Comparison of ENCODE assay signal across 24 mouse cellular contexts in genomic region chr5:142308511-142308910, GRCm38 (mm10).
"Had no signal": no experiment of that assay in that cellular context is flagged by ENCODE, and none has a peak within 500 bp of the region (broad histone marks: within the 10 kb centered on the region; RNA-seq: fewer than 3 reads in every experiment).

No protein-coding gene starts in this region.

- ATAC-seq: hindbrain, postnatal 0 days; intestine, embryonic 16.5 days; liver, embryonic 12.5 days had no signal

- H3K27ac ChIP-seq: gastrocnemius, adult 2 months; heart, embryonic 10.5 days; hindbrain, embryonic 10.5 days; hindbrain, embryonic 12.5 days; hindbrain, embryonic 14.5 days; hindbrain, postnatal 0 days; layer of hippocampus, adult 2 months; limb, embryonic 13.5 days; limb, embryonic 15.5 days; liver, embryonic 12.5 days; liver, embryonic 14.5 days had no signal

- H3K4me1 ChIP-seq: heart, embryonic 10.5 days; heart, embryonic 12.5 days; hindbrain, embryonic 10.5 days; hindbrain, embryonic 12.5 days; limb, embryonic 13.5 days; limb, embryonic 15.5 days; liver, embryonic 12.5 days had no signal

- H3K36me3 ChIP-seq: heart, embryonic 10.5 days; heart, embryonic 12.5 days; hindbrain, embryonic 10.5 days; hindbrain, embryonic 12.5 days; limb, embryonic 13.5 days; limb, embryonic 15.5 days; liver, embryonic 12.5 days had no signal

- H3K4me2 ChIP-seq: heart, embryonic 12.5 days; hindbrain, embryonic 12.5 days; hindbrain, embryonic 14.5 days; limb, embryonic 13.5 days; limb, embryonic 15.5 days; liver, embryonic 12.5 days had no signal

- H3K9ac ChIP-seq: heart, embryonic 12.5 days; hindbrain, embryonic 12.5 days; hindbrain, embryonic 14.5 days; limb, embryonic 13.5 days; limb, embryonic 15.5 days; liver, embryonic 12.5 days; liver, embryonic 14.5 days had no signal

- H3K9me3 ChIP-seq: heart, embryonic 10.5 days; hindbrain, embryonic 12.5 days; limb, embryonic 15.5 days had no signal

- H3K4me3 ChIP-seq: gastrocnemius, adult 2 months; heart, embryonic 10.5 days; heart, embryonic 12.5 days; hindbrain, embryonic 10.5 days; hindbrain, embryonic 12.5 days; layer of hippocampus, adult 2 months; limb, embryonic 13.5 days; limb, embryonic 15.5 days; liver, embryonic 12.5 days had no signal

- DNase-seq: gastrocnemius, adult 2 months; gastrocnemius, postnatal 10 days; gastrocnemius, postnatal 25 days; heart, adult 18-20 months; heart, postnatal 10 days; heart, postnatal 4 days; kidney, adult 18-20 months; kidney, adult 8-10 months; kidney, postnatal 10 days; kidney, postnatal 25 days; kidney, postnatal 4 days; layer of hippocampus, postnatal 36 days had no signal

- H3K27me3 ChIP-seq: heart, embryonic 12.5 days; hindbrain, embryonic 12.5 days; limb, embryonic 13.5 days; limb, embryonic 15.5 days; liver, embryonic 12.5 days had no signal
